Mouse (Mus musculus) liver (tissue): Measurements from ENCODE around the gene Spink8.
A peak's percentile ranks its signal among the peaks of the same experiment; 100 is the strongest.

Source experiments
- DNase-seq: peaks from one replicate; pipeline ENCODE4 v3.0.0-alpha.2; 2020; ENCODE audit warnings: mixed read lengths

Spink8 gene

GRCm38 (mm10) chr9:109874797-109875691, 63.0 kb downstream of the Spink8 start, which contains the start of gene Cdc25a:
Gene Cdc25a (plus strand): TSS chr9:109875579.
- DNase-seq = peak; percentile 97

- DNase-seq = peak; percentile 74
Measured at GRCm38 (mm10) chr9:109875695-109876601, 63.9 kb downstream of the Spink8 start.
